Mouse (Mus musculus) testis, adult 2 months (tissue): ENCODE results near the gene Xrcc3.

Experiments
- CTCF ChIP-seq: fragments of 200-500 bp; IDR thresholded peaks from 2 replicates; pipeline ENCODE4 v1.5.1; 2012; ENCODE audit warnings: low read depth, mild to moderate bottlenecking, inconsistent platforms, low read length, moderate library complexity; ENCODE audit not compliant: control insufficient read depth, insufficient read depth, insufficient replicate concordance
- POLR2A ChIP-seq: fragments of 200-500 bp; IDR thresholded peaks from 2 replicates; pipeline ENCODE4 v1.6.1; 2012; ENCODE audit warnings: low read depth, mild to moderate bottlenecking, inconsistent platforms, low read length, moderate library complexity; ENCODE audit not compliant: control insufficient read depth

DNA sequence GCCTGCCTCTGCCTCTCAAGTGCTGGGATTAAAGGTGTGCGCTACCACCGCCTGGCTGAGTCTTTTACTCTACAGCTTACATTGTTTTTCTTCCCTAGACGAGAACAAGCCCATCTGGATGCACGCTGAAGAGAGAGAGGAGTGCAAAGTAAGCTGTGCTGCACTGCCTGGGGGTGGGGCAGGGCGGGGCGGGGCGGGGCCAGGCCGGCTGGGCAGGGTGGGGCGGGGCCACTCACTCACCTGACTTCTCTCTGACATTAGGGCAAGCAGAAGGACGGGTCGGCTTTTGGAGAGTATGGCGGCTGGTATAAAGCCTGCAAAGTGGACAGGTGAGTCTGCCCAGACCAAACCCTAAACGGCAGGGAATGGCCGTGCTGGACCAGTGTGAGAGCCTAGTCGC lies 28.5 kb downstream of the Xrcc3 start:
- no peak for TF ChIP-seq POLR2A
- no peak for TF ChIP-seq CTCF
